Mouse (Mus musculus) layer of hippocampus, adult 2 months (tissue): Measurements from ENCODE around the gene Cpt1a. TPM values are rescaled to one million over a fixed set of nuclear protein-coding genes. Genes with fewer than 3 reads are reported as not detected.

Experiments used
- DNase-seq, 2 experiments: peaks; one replicate each; pipeline ENCODE4 v3.0.0; 2022; ENCODE audit warnings: low spot score in 2 of 2
- H3K27ac ChIP-seq: fragments of 200-600 bp; 2 replicates; pipeline ENCODE4 v1.8.1; 2022
- H3K4me3 ChIP-seq: fragments of 200-600 bp; 2 replicates; pipeline ENCODE4 v1.8.1; 2022; ENCODE audit warnings: mild to moderate bottlenecking
- CTCF ChIP-seq: fragments of 200-600 bp; conservative IDR thresholded peaks from 2 replicates; pipeline ENCODE4 v1.8.1; 2022; ENCODE audit warnings: antibody characterized with exemption, mild to moderate bottlenecking, moderate library complexity
- microRNA-seq, 2 experiments: library from miRNA; unstranded; fragments of <30 nt; microRNA quantifications; one replicate each; pipeline ENCODE4 v1.2.0; 2021
- total RNA-seq, 2 experiments: library from RNA; stranded (reverse); gene quantifications; 2 replicates each; pipeline ENCODE4 v1.2.3; 2021

Gene Cpt1a
- total RNA-seq, 2 experiments from 2014 or later, result 24.8 to 26.3 TPM

- H3K4me3 ChIP-seq, result no peak overlapping the region
- no peak for TF ChIP-seq CTCF
- peak overlapping the region; percentile 48 for H3K27ac ChIP-seq
- DNase-seq, result no peak
Observed at GRCm38 (mm10) chr19:3428057-3428830, 106.1 kb downstream of the Cpt1a start.

DNA sequence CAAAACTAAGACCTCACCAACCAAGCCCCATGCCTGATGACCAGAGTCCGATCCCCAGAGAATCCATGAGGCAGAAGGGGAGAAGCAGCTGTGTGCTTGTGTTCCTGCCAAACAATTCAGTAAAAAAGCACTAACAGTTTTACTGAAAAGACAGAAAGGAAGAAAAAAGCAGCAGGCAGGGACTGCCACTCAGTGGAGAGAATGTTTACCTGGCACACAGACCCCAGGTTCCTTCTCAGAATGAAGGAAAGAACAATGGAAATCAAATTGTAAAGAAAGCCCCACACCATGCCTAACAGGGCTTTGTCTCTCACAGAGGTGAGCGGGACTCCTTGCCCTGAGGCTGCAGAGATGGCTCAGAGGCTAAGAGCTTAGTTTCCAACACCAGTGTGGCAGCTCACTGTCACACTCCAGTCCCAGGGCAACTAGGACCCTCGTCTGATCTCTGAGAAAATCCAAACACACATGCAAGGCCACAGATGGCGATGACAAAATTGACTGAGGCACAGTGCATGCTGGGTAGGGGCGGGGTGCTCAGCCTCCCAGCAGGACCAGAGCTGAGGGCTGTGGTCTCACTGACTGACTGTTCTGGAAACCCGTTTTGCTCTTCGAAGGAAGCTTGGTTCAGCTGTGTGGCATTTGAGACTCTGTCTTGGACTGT is 107.2 kb downstream of the Cpt1a start:
- no peak for DNase-seq
- TF ChIP-seq CTCF, result peak; percentile 58
- Histone ChIP-seq H3K27ac (no peak overlapping the region), H3K4me3 (no peak overlapping the region)

- no peak for DNase-seq
- TF ChIP-seq CTCF, result no peak
Observed at GRCm38 (mm10) chr19:3431066-3431465, 108.9 kb downstream of the Cpt1a start.

DNA sequence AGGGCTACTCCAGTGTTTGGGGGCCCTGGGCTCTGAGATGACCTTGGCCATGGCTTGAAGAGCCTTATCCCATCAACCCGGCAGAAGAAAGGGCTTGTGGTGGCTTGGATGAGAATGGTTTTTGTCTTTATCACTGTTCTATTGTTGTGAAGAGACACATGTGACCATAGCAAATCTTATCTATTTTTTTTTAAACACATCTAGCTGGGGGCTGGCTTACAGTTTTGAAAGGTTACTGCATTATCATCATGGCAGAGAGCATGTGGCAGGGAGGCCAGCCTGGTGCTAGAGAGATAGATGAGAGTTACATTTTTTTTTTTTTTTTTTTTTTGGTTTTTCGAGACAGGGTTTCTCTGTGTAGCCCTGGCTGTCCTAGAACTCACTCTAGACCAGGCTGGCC is 109.8 kb downstream of the Cpt1a start:
- no peak overlapping the region for H3K27ac ChIP-seq
- no peak for TF ChIP-seq CTCF

More at GRCm38 (mm10) chr19:3431066-3431465, 108.9 kb downstream of the Cpt1a start:
- Histone ChIP-seq H3K4me3 (no peak overlapping the region), H3K27ac (no peak overlapping the region)

GRCm38 (mm10) chr19:3434124-3434523 is 112.0 kb downstream of the Cpt1a start:
- H3K27ac ChIP-seq, result no peak overlapping the region
- DNase-seq, result no peak
- TF ChIP-seq CTCF, result no peak
- H3K4me3 ChIP-seq, result no peak overlapping the region

More for the DNA sequence above, 109.8 kb downstream of the Cpt1a start:
- DNase-seq, result no peak
- no peak overlapping the region for H3K4me3 ChIP-seq

- Histone ChIP-seq H3K27ac (no peak overlapping the region), H3K4me3 (no peak overlapping the region)
- no peak for TF ChIP-seq CTCF
- no peak for DNase-seq
Observed at GRCm38 (mm10) chr19:3434641-3435040, 112.5 kb downstream of the Cpt1a start.

Small RNAs within 50 kb of the gene (microRNA-seq; reads per million reads assigned to microRNA genes)
- gene Mir6984, result 0 to 1.3 reads per million in 2 experiments

Other genes starting within 250 kb of the Cpt1a start
- 10 to 100 TPM; 47.6 to 54.4 TPM for gene Mrpl21, start 39.4 kb upstream of the Cpt1a start, total RNA-seq
- gene Ighmbp2, start 39.3 kb upstream of the Cpt1a start, total RNA-seq, result 10 to 100 TPM; 11.9 to 12.4 TPM
- under 1 TPM; 0.20 to 0.33 TPM for gene Tesmin, start 66.5 kb downstream of the Cpt1a start, total RNA-seq
- under 1 TPM in 1 of 2 experiments, not detected in 1; 0.79 TPM for gene Gal, start 92.2 kb downstream of the Cpt1a start, total RNA-seq